Mouse (Mus musculus): ENCODE results near the gene Trpv4. TPM values are rescaled to one million over a fixed set of nuclear protein-coding genes. Genes with fewer than 3 reads are reported as not detected.

Trpv4 gene
- polyA plus RNA-seq, 2 experiments from 2014 or later, result 0.13 to 1.4 TPM

DNA sequence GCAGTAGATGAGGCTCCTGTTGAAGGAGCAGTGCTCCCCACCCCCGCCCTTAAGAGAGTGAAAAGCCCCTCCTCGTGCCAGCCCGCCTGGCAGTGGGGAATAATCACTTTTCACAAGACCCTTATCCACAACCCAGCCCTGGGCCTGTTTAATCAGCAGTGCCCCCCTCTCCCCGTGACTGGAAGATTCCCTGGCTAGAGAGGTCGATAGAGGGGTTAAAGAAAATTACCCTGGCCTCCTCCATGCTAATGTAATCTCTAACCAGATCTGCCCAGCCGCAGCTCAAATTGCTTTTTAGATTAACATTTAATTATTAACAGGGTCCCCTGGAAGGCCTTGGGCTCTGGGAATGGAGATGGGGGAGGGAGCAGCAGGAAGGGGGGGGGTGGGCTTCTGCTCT is 69.2 kb downstream of the Trpv4 start:
- no peak for ATAC-seq

GRCm38 (mm10) chr5:114588416-114588815 is 69.8 kb downstream of the Trpv4 start:
- no peak for ATAC-seq

DNA sequence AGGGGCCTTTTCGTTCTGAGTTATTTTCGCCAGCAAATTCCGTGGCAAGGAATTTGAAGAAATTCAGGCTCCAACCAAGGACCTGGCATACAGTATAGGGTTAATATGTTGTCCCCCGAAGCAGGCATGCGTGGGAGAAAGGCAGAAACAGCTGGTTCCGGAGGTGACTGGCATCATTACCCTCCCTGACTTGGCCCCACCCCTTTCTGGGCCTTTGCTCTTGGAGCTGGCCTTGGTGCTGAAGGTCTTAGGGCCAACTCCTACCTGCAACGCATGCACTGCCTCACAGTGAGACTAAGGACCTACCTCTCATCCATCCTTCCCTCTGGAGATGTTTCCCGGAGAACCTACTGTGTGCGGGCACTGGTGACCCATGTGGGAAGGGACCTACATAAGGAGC is 70.3 kb downstream of the Trpv4 start:
- ATAC-seq, result no peak

DNA sequence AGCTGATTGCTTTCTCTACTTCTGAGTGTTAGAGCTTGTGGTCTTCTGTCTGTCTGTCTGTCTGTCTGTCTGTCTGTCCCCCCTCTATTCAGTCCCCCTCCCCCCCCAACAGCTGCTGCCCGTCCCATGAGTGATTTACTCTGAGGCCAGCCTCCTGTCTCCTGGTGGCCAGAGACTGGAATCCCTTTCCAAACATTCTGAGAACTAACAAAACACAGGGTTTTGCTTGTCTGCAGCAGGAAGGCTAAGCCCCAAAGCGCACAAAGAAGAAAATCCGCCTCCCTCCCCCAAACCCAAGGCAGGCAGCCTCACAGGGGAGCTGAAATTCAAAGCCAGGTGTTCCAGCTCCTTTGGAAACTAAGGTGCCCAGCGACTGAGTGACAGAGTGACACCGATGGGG is 72.5 kb downstream of the Trpv4 start:
- ATAC-seq, result no peak

DNA sequence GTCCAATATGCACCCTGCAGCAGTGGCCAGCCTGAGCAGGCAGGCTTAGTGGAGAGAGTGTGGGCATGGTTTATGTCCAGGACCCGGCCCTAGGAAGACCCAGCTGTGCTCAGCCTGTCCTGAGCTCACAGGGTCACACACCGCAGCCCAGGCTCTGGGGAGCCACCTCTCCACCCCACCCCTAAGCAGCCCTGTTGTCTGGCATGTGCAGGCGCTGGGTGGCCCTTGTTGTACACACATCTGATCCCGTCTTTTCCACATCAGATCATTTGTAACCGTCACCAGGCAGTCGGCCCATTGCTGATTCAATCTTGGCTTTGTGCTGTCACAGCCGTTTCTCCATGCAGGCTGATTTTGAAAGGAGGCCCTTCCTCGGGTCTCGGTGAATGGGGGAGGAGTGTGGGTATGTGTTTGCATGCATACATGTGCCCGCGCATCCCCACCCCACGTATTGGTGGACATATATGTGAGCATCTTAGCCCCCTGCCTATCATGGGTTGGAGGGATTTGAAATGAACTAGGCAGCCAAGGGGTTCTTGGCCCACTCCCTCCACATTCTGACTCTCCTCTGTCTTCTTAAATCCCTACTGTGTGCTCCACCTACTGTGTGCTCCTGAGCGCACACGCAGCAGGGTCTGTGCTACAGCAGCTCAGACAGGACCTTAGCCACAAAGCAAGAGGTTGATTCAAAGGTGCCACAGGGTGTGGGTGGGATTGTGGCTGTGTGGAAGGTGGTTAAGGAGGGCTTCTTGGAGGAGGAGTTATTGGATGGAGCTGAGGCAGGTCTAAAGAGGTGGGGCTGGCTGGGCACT is 73.7 kb downstream of the Trpv4 start:
- ATAC-seq, result no peak

GRCm38 (mm10) chr5:114583490-114584175 is 74.6 kb downstream of the Trpv4 start:
- ATAC-seq, result no peak

DNA sequence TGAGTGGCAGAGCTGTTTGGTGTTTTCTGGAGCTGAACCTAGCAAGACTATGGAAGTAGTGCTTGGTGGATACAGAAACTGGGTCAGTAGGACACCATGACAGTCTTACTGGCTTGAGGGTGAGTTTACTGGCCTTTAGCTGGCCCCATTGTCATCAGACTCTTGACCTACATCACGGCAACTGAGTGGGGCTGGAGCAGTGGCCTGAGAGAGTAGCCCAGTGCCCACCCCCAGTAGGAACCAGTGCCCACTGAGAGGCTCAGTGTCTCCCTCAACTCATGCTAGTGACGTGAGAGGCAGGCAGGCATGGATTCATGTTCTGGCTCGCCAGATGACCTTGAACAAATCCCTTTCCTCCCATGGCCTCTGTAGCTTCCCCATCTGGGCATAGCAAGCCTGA is 75.2 kb downstream of the Trpv4 start:
- no peak for ATAC-seq

DNA sequence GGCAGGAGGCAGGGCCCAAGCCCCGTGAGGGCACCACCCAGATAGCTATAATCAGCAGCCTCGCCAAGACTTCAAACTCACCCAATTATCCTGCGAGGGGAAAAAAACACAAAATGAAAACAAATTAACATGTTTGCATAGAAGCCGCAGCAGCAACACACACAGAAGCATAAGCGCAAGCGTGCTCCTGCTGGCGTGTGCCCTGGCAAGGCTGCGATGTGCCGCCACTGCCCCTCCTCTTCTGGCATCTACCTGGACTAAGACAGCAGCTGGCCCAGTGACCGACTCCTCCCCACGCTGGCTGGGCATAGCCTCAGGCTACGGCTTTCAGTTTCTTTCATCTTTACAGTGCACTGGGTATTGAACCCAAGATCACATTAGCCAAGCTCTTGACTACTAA is 76.7 kb downstream of the Trpv4 start:
- no peak for ATAC-seq

DNA sequence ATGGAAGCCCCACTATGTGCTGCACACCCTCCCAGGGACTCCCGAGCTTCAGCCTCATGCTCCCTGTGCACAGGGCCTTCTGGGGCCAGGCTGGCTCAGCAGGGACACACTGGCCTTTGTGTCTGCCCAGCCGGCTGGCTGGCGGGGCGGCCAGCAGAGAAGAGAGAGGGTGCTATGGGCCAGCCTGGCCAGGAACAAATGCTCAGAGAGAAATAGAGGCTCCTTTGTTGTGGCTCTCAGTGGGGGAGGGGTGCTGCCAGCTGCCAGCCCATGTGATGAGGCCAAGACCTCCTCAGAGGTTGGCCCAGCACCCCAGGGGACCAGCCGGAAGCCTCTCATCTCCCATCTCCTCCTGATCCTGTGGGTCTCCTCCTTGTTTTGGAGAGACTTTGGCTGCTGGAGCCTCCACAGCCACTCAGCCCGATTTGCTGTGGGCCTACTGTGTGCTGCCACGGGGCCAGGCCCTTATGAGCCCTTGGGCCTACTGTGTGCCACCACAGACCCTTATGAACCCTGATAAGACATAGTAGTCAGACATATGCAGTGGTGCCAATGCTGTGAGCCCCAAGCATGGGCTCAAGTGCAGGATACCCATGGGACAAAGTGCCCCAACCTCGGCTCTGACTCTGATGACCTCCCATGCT is 78.4 kb downstream of the Trpv4 start:
- no peak for ATAC-seq

DNA sequence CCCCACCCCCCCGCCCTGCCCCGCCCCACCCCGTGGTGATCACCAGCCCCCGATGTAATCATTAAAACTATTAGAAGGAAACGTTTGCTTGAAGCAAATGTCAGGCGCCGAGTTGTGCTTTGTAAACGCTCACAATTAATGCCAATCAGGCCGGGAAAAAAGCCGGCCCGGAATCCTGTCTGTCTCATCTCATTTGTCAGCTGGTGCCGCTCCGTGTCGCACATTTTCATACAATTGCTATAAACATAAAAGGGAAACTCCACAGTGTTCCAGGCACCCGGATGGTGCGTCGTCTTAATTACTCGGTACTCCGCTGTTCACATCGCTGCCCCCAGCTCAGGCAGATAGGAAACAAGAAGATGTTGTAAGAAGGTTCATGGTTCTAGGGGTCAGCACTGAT is 79.9 kb downstream of the Trpv4 start:
- ATAC-seq, result no peak

DNA sequence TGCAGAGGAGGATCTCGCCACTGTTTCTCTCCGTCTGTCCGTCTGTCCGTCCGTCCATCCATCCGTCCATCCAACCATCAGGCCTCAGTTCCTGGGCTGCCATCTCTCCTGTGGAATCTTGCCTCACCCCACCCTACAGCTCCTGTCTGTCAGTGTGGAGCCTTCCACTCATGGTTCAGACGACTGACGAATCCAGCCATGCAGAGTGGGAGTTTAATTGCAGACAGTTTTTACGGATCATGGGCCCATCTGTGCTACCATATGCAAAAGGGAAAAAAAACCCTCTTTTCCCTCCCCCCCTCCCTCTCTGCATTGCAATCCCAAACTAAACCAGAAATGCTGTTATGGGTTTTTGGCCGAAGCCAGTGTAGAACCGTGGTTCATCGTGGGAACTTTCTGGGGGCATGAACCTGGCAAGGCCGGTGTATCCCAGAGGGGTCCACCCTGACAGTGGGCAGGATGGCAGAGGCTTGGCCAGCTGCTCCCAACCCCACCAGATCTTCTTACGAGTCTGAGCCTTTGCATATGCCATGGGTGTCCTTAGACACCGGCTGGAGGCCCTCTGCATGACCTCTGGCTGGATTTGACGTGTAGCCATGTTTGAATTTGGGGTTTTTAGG is 82.1 kb downstream of the Trpv4 start:
- no peak for ATAC-seq

DNA sequence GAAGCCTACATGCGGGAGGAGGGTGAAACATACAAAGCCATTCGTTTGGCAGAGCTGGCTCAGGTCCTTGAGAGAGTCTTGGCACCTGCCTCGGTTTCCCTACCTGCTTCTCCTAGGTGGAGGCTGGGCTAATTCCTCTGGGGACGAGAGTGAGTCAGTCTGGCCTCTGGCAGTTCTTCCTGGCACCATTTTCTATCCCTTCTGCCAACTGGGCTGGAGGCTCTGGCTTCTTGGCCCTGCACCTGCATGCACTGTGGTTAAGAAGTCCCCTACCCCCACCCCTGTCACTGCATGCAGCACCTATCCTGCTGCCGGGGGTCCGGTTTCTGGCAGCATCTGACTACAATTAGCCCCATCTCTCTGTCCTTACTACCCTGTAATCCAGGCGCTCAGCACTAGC is 82.7 kb downstream of the Trpv4 start:
- ATAC-seq, result no peak

- ATAC-seq, result no peak
These were observed 83.2 kb downstream of the Trpv4 start for GRCm38 (mm10) chr5:114575010-114575409.

DNA sequence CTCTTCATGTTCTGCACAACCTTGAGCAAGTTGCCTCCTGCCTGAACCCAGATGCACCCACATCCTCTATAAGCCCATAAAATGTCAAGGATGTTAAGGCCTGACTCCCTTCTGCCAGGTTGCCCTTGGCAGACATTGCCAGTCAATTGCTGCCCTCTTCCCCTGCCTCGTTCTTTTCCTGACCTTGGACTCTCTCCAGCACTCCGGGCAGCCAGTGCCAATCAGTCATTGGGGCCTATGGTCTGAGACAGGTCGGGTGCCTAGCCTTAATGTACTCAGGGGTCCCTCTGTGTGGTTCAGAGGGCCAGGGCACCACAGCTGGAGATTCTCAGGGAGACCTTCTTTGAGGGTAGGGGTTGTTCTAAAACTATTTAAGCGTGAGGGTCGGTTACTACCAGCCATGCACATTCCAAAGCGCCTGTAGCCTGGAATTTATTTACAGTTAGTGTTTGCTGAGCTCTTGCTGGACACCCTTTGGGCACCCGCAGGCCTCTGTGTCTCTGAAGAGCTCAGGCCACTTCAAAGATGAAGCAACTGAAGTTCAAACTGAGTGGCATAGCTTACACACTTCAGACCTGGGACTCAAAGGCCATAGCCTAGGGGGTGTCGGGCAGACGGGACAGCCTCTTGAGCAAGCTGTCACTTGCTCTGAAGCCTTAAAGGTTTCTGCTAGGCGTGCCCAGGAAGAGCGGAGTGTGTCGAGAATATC is 84.1 kb downstream of the Trpv4 start:
- no peak for ATAC-seq

DNA sequence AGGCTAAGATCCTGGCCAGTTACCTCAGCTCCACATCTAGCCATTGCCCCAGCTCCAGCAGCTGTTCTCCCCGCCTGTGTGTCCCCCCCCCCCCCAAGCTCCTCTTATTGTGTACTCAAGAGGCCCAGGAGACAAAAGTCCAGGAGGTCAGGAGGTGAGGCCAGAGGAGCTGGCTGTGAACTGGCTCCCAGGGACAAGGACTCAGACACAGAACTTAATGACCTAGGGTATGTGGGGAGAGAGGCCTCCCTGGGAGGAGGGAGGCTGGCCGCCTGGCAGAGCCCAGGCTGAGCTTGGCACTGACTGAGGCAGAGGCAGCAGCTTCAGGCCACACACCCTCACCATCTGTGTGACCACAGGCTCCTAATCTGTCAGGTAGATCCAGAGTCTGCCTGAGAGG is 85.2 kb downstream of the Trpv4 start:
- ATAC-seq, result no peak

Other genes with a start within 250 kb of the Trpv4 start
- 1 to 10 TPM; 5.0 to 7.4 TPM for gene Mmab, start 214.4 kb downstream of the Trpv4 start, polyA plus RNA-seq (2017; shearing (Covaris generic))
- gene Mvk, start 214.2 kb downstream of the Trpv4 start, polyA plus RNA-seq (2017; shearing (Covaris generic)), result 10 to 100 TPM; 11.2 to 17.5 TPM
- gene Fam222a, start 90.4 kb downstream of the Trpv4 start, polyA plus RNA-seq (2017; shearing (Covaris generic)), result not detected
- gene Gltp, start 32.6 kb upstream of the Trpv4 start, polyA plus RNA-seq (2017; shearing (Covaris generic)), result 100 to 1,000 TPM; 217 to 251 TPM
- gene Tchp, start 49.3 kb upstream of the Trpv4 start, polyA plus RNA-seq (2017; shearing (Covaris generic)), result 10 to 100 TPM in 1 of 2 experiments, 1 to 10 TPM in 1; 3.7 to 14.3 TPM
- gene Ankrd13a, start 116.3 kb upstream of the Trpv4 start, polyA plus RNA-seq (2017; shearing (Covaris generic)), result 10 to 100 TPM; 13.9 to 23.3 TPM
- gene Git2, start 117.1 kb upstream of the Trpv4 start, polyA plus RNA-seq (2017; shearing (Covaris generic)), result 100 to 1,000 TPM; 147 to 207 TPM
- 10 to 100 TPM; 51.9 to 57.3 TPM for gene 1500011B03Rik, start 165.0 kb upstream of the Trpv4 start, polyA plus RNA-seq (2017; shearing (Covaris generic))
- gene 4930519G04Rik, start 195.2 kb upstream of the Trpv4 start, polyA plus RNA-seq (2017; shearing (Covaris generic)), result not detected
- not detected for gene Gm9936, start 200.3 kb upstream of the Trpv4 start, polyA plus RNA-seq (2017; shearing (Covaris generic))
- gene Oasl2, start 238.5 kb upstream of the Trpv4 start, polyA plus RNA-seq (2017; shearing (Covaris generic)), result 10 to 100 TPM; 19.0 to 21.2 TPM

Measured in CD4-positive, CD25-positive, alpha-beta regulatory T cell, adult 4 months (primary cell).